Mouse (Mus musculus) right cerebral cortex, postnatal 25 days (tissue): ENCODE data around the gene Rassf10.

ENCODE experiments used
- DNase-seq: peaks from one replicate; pipeline ENCODE4 v3.0.0; 2022

Rassf10 gene

GRCm38 (mm10) chr7:112966382-112966781, 12.6 kb downstream of the Rassf10 start:
- no peak for DNase-seq

- no peak for DNase-seq
Observed at GRCm38 (mm10) chr7:112966786-112967185, 13.0 kb downstream of the Rassf10 start.

- no peak for DNase-seq
Observed at GRCm38 (mm10) chr7:112983316-112983715, 29.6 kb downstream of the Rassf10 start.

DNA sequence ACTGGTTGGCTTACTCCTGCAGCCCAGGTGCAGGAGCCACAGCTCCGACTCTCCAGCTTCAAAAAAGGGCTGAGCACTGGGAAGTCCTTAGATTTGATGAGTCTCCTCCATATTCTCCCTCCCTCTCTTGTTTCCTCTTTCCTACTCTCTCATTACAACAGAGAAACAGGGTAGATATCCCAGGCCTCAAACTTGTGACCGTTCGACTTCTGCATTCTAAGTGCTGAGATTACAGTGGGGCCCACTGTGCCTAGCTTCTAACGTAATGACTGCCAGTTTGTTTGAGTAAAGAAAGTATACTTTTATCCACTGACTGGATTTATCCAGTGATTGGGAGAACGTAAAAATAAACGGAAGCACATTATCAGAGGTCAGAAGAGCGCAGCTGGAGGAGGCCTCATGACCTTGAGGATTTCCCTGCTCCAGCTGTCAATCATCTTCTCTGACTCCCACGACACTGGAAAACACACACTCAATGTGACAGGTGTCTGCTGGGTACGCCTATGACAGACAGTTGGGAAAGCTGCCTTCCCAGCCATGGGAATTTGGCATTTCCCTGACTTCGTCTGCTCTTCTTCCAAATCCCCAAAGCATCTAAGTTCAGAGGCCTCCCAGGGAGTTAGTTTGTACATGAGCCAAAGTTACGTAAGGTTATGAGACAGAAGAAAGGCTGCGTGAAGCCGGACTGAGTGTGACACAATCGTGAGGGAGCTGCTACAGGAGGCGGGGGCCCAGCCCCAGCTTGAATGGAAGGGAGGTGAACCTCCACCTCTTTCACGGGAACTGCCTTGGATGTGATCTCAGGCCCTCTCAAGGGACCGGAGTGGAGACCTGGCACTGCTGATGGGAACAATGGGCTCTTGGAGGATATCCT, 31.2 kb downstream of the Rassf10 start:
- DNase-seq, result no peak

DNA sequence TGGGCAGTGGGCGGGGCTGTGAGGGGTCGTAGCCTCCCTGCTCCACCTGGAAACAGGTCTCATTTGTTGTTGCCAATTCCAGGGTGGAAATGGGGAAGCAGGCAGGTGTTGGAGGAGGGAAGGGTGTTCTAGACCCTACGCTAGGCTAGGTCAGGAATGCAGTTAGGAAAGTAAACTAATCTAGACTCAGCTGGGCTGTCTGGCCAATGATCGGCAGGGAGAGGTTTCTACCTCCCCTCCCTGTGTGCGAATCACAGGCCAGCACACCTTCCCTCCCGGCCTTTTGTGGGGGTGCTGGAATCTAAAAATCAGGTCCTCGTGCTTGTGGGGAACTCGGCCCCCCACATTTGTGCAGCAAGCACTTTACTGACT, 31.8 kb downstream of the Rassf10 start:
- DNase-seq, result no peak

GRCm38 (mm10) chr7:112992928-112993327, 39.2 kb downstream of the Rassf10 start:
- no peak for DNase-seq

- DNase-seq, result no peak
Observed at GRCm38 (mm10) chr7:113003565-113004255, 49.9 kb downstream of the Rassf10 start.

DNA sequence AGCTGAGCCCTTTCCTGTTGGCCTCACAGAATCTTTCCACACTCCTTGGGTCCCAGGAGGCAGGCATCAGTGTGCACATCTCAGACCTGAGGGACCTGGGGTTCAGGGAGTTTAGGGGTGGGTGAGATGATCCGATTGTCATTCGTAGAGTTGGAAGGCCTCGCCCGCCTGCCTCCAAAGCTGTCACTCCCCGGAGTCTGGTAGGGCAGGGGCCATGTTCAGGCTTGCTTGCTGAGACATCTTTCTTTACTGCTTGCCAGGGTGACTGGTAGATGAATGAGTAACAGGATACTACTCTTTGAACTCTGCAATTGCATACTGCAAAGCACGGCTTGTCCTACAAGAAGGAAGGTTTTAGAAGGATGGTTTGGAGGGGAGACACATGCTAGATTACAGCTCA, 52.0 kb downstream of the Rassf10 start:
- no peak for DNase-seq
